Mouse (Mus musculus) T-cell, adult 2 months (primary cell): ENCODE measurements around the gene Zfp428.

Experiments used
- DNase-seq: peaks from one replicate; pipeline ENCODE4 v3.0.0; 2022; ENCODE audit warnings: low spot score

Zfp428 gene

DNA sequence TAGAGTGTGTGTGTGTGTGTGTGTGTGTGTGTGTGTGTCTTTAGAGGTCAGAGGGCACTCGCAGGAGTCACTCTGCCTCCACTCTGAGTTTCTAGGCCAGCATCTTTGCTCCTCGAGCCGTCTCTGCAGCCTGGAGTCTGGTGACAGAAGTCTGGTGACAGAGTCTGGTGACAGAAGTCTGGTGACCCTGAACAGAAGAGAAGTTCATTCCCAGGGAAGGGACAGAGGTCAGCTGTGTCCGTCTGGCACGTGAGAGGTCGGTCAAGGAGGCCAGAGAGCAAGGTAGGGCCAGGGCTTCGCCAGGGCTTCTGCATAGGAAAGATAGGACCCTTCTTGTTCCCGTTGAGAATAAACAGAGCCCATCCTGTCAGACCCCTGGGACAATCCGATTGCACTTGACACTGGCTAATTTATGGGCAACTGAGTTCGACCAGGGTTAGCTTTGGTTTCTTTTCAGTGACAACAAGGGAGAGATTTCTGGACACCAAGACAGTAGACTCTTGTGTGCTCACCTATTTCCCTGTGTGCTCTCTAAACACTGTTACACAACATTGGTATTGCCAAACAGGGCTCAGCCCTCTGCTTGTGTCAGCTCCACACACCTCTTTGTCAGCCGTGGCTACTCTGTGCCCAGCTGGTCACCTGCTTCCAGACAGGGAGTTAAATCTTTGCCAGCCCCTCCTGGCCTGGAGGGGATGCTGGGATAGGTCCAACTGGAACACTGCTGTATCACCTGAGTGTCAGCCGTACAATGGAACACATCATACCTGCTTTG lies 45.4 kb downstream of the Zfp428 start:
- no peak for DNase-seq

DNA sequence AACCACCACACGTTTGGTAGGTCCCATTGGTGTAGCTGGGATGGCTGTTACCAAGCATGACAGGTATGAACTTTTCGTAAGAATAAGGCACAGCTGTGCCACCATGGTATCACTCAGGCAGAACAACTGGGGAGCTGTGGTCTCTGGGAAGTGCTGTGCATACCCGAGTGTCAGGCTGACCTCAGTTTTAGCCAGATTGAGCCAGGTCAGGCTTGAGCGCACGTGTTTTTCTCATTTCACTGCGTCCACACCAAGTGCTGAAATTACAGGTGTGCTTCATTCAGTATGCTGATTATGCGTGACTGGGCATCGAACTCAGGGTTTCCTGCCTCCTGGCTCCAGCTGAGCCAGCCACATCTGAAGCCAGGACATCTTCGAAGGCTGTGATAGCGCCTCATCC lies 49.0 kb downstream of the Zfp428 start:
- DNase-seq = no peak

DNA sequence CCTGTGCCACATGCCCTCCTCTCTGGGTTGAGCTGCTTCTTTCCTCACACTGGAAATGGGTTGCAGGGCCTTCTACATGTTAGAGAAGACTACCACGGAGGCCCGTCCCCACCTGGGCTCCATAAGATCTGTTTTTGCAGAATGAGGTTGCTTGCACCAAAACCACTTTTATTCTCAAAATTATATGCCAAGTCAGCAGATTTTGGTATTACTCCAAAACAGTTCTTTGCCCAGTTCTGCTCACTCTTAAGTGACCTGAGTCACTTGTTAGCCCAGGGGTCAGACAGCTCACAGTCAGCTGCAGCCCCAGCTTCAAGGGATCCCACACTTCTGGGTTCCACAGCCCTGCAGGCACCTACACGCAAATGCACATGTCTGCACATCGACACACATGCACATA lies 54.6 kb downstream of the Zfp428 start:
- DNase-seq = no peak

DNA sequence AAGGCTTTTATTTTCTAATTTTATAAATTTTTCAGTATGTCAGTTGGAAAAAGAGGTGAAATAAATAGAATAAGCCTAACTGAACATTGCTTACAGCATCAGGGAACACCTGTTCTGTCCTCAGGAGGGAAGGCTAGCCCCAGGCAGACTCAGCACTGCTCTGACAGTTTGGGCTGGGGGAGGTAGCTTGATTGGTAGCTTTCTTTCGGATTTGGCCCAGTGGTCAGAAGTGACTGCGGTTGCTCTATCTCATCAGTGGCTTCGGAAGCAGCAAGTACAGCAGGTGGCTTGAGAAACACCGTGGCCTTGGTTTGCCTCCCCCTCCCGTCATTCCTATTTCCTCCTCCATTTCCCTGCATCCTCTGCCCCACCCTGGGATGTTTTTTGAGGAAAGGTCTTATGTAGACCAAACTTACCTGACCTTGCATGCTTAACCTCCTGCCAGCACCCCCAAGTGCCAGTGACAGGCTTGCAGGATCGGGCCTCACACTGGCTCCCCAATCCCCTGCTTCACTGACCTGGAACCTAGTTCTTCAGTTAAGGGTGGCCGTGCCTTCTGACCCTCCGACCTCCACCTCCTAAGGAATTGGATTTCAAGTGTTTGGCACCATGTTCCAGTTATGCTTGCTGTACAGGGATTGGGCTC lies 56.5 kb downstream of the Zfp428 start:
- no peak for DNase-seq

DNA sequence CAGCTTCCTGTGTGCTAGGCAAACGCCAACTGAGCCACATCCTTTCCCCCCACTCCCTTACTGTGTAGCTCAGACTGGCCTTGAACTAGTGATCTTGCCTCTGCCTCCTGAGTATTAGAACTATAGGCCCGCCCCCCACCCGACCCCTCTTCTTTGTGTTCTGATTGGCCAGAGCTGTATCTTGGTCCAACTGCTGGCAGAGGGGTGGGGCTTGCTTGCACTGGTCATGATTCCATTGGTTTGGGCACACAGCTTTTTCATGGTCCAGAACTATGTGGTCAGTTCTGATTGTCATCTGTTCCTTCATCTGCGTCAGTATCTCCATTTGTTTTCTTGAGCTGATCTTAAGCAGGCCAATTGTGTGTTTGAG lies 57.0 kb downstream of the Zfp428 start:
- no peak for DNase-seq

DNA sequence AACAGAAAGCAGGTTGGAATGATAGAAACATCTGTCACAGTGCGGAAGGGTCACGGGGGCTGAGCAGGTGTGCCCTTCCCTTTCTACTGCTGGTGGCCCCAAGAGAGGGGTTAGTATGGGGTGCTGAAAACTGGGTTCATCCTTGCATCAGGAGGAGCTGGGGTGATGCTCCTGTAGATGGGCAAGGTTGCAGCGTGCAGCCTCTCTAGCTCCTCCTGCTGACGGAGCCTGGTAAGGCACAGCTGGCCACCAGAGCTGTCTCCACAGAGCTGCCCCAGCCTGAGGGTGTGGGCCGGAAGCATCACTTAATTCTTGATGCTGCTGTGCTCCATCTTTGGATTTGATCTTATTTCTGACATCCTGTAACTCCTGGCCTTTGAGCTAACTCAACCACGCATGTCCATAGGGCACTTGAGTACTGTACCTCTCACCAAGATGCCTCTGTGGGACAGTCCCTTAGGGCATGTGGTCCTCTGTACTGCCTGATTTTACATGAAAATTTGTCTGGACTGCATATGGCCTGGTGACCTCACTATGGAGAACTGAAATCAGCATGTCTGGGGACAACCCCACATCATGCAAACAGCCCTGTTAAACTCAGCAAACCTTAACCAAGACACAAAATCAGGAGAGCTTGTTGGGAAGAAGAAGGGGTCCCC lies 57.9 kb downstream of the Zfp428 start:
- peak; percentile 76 for DNase-seq
